Mouse (Mus musculus) lung, postnatal 25 days (tissue): ENCODE results near the gene Cd300a.

Experiments used
- DNase-seq: peaks from one replicate; pipeline ENCODE4 v3.0.0; 2022; ENCODE audit warnings: low spot score

The Cd300a gene

GRCm38 (mm10) chr11:114866486-114867360 is 23.1 kb upstream of the Cd300a start:
- peak; percentile 51 for DNase-seq

GRCm38 (mm10) chr11:114867361-114868235 is 22.2 kb upstream of the Cd300a start:
- DNase-seq, result no peak

- DNase-seq, result no peak
Measured at GRCm38 (mm10) chr11:114868280-114868679, 21.6 kb upstream of the Cd300a start.

GRCm38 (mm10) chr11:114869787-114870186 is 20.1 kb upstream of the Cd300a start:
- no peak for DNase-seq

GRCm38 (mm10) chr11:114871540-114871939 is 18.3 kb upstream of the Cd300a start:
- DNase-seq, result no peak

- no peak for DNase-seq
Measured at GRCm38 (mm10) chr11:114873022-114873817, 16.6 kb upstream of the Cd300a start.

GRCm38 (mm10) chr11:114874226-114875145 is 15.4 kb upstream of the Cd300a start:
- DNase-seq, result no peak

- DNase-seq, result no peak
Measured at GRCm38 (mm10) chr11:114875301-114875801, 14.5 kb upstream of the Cd300a start.

- no peak for DNase-seq
Measured at GRCm38 (mm10) chr11:114876176-114876575, 13.7 kb upstream of the Cd300a start.

GRCm38 (mm10) chr11:114876621-114877020 is 13.2 kb upstream of the Cd300a start:
- no peak for DNase-seq

GRCm38 (mm10) chr11:114877145-114877544 is 12.7 kb upstream of the Cd300a start:
- DNase-seq, result peak; percentile 65

- DNase-seq, result peak; percentile 45
Measured at GRCm38 (mm10) chr11:114879666-114880065, 10.2 kb upstream of the Cd300a start.

GRCm38 (mm10) chr11:114880185-114880584 is 9.7 kb upstream of the Cd300a start:
- DNase-seq, result no peak

- no peak for DNase-seq
Measured at GRCm38 (mm10) chr11:114880589-114880988, 9.3 kb upstream of the Cd300a start.

- DNase-seq, result no peak
Measured at GRCm38 (mm10) chr11:114883251-114883789, 6.5 kb upstream of the Cd300a start.

GRCm38 (mm10) chr11:114884380-114885100 is 5.3 kb upstream of the Cd300a start:
- DNase-seq, result no peak

GRCm38 (mm10) chr11:114890542-114890941 is 701 bp downstream of the Cd300a start:
- no peak for DNase-seq

- no peak for DNase-seq
Measured at GRCm38 (mm10) chr11:114896085-114896484, 6.2 kb downstream of the Cd300a start.

GRCm38 (mm10) chr11:114898026-114898425 is 8.2 kb downstream of the Cd300a start:
- peak; percentile 58 for DNase-seq

GRCm38 (mm10) chr11:114903224-114903623 is 13.4 kb downstream of the Cd300a start:
- DNase-seq, result no peak
